7 mouse cellular contexts compared by ENCODE assay signal in the genomic region with DNA sequence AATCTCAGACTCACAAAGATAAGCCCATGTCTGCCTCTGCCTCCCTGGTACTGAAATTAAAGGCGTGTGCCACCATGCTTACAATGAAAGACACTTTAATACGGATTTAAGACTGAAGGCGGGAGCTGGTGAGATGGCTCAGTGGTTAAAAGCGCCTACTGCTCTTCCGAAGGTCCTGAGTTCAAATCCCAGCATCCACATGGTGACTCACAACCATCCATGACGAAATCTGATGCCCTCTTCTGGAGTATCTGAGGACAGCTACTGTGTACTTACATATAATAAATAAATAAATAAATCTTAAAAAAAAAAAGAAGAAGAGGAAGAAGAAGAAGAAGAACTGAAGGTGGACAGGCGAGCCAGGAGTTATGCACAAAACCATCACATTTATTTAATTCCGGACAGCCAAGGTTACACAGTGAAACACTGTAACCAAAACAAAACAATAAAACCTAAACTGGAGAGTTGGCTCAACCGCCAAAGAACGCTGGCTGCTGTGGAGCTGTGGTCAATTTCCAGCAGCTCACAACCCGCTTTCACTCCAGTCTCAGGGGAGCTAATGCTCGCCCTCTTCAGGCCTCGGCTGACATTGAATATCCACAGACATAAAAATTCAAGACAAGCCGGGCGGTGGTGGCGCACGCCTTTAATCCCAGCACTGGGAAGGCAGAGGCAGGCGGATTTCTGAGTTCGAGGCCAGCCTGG. TPM values are rescaled to one million over a fixed set of nuclear protein-coding genes. Genes with fewer than 3 reads are reported as not detected.
DNase-seq lines count a peak whose midpoint lies in the region; ATAC-seq and TF ChIP-seq lines count a peak whose summit lies in the region.

No protein-coding gene starts in this region.

- TF ChIP-seq CTCF in G1E (IDR thresholded peaks at IDR 0.05; ENCODE audit: low read depth, low read length): no peak

- H3K27ac ChIP-seq in heart, embryonic 16.5 days (ENCODE audit: low read length): peak overlapping the region; percentile 95

- no peaks in the 10 kb centered on the region for H3K9me3 ChIP-seq in G1E (replicated peaks)
- no peaks in the 10 kb centered on the region for H3K9me3 ChIP-seq in erythroblast, embryonic 14.5 days (ENCODE audit: control insufficient read depth, low read length)
- no peaks in the 10 kb centered on the region for H3K9me3 ChIP-seq in heart, embryonic 16.5 days (replicated peaks; ENCODE audit: control insufficient read depth, low read length)

- H3K9ac ChIP-seq in heart, embryonic 16.5 days (ENCODE audit: low read length): peak overlapping the region; percentile 74

- 71% methylated on average over 19 of the region's 19 CpGs for WGBS in heart, embryonic 16.5 days

- no peak for ATAC-seq in G1E (ENCODE audit: extremely low read depth, insufficient number of reproducible peaks, low FRiP score, poor library complexity, severe bottlenecking)
- ATAC-seq in heart, embryonic 16.5 days (replicated peaks; ENCODE audit: extremely low read depth, insufficient read depth, low FRiP score): no peak
- peak; percentile 67 for ATAC-seq in megakaryocyte, adult 5-6 weeks (ENCODE audit: poor library complexity, severe bottlenecking)

- peak overlapping the region; percentile 76 for H3K4me2 ChIP-seq in heart, embryonic 16.5 days (ENCODE audit: low read depth, low read length)

- peaks cover 26% of the 10 kb centered on the region for H3K36me3 ChIP-seq in G1E (replicated peaks)
- H3K36me3 ChIP-seq in erythroblast, embryonic 14.5 days (ENCODE audit: control insufficient read depth): peaks cover 21% of the 10 kb centered on the region
- H3K36me3 ChIP-seq in heart, embryonic 16.5 days (ENCODE audit: control insufficient read depth, insufficient read depth): no peaks in the 10 kb centered on the region

- 0 out of 2 replicates have a peak, but pooled peaks cover 3% of the 10 kb centered on the region for H3K27me3 ChIP-seq in G1E (ENCODE audit: insufficient read depth, low read length)
- no peaks in the 10 kb centered on the region for H3K27me3 ChIP-seq in erythroblast, embryonic 14.5 days (ENCODE audit: control insufficient read depth)
- no peaks in the 10 kb centered on the region for H3K27me3 ChIP-seq in heart, embryonic 16.5 days (ENCODE audit: control insufficient read depth, insufficient read depth, low read length)

- DNase-seq in G1E (ENCODE audit: low spot score): no peak
- peak; percentile 71 to 75 for DNase-seq in adrenal gland, postnatal 36 days
- DNase-seq in kidney, postnatal 25 days: peak; percentile 64 to 83
- peak; percentile 34 to 70 for DNase-seq in spleen, postnatal 10 days (ENCODE audit: low spot score in 2 of 2)

- H3K4me3 ChIP-seq in G1E (ENCODE audit: low read depth, low read length): peak overlapping the region; percentile 96
- peak overlapping the region; percentile 100 for H3K4me3 ChIP-seq in erythroblast, embryonic 14.5 days (replicated peaks)
- H3K4me3 ChIP-seq in heart, embryonic 16.5 days (ENCODE audit: low read length): peak overlapping the region; percentile 90

- H3K4me1 ChIP-seq in G1E (ENCODE audit: insufficient read depth, low read depth, low read length): peaks cover 41% of the 10 kb centered on the region
- peaks cover 38% of the 10 kb centered on the region for H3K4me1 ChIP-seq in erythroblast, embryonic 14.5 days (ENCODE audit: control insufficient read depth)
- peaks cover 14% of the 10 kb centered on the region for H3K4me1 ChIP-seq in heart, embryonic 16.5 days (ENCODE audit: control insufficient read depth, insufficient read depth, low read length)

RNA-seq across cellular contexts. Expression of a gene that starts 0.8 kb away (rescaled TPM):
- total RNA-seq in G1E (2014; fragmentation: Nextera tagmentation): 80.5 and 97.7 TPM in 2 replicates
- 54.7 and 65.6 TPM in 2 replicates for total RNA-seq in G1E (2017)
- 123 and 148 TPM in 2 replicates for polyA plus RNA-seq in G1E (2012)
- total RNA-seq in adrenal gland, postnatal 36 days (2021): 100 to 1,000 TPM; 122 to 287 TPM
- polyA plus RNA-seq in erythroblast, embryonic 14.5 days (2012): 8.3 and 10.6 TPM in 2 replicates
- polyA plus RNA-seq in heart, embryonic 16.5 days (2015; fragmentation: Nextera tagmentation; extraction: Ambion mirVana): 62.8 and 66.2 TPM in 2 replicates
- 47.1 and 56.8 TPM in 2 replicates for total RNA-seq in megakaryocyte, adult 5-6 weeks (2015)
- total RNA-seq in megakaryocyte, adult 5-6 weeks (2017): 61.2 and 67.5 TPM in 2 replicates

RNA-seq across cellular contexts. Expression of a gene that starts 11.1 kb away (rescaled TPM):
- total RNA-seq in G1E (2014; fragmentation: Nextera tagmentation) (848 and 905 TPM in 2 replicates), G1E (2017) (900 and 1,212 TPM in 2 replicates)
- 1,941 and 2,248 TPM in 2 replicates for polyA plus RNA-seq in G1E (2012)
- total RNA-seq in adrenal gland, postnatal 36 days (2021): 1,000 to 10,000 TPM; 1,072 to 1,115 TPM
- 212 and 288 TPM in 2 replicates for polyA plus RNA-seq in erythroblast, embryonic 14.5 days (2012)
- 506 and 555 TPM in 2 replicates for polyA plus RNA-seq in heart, embryonic 16.5 days (2015; fragmentation: Nextera tagmentation; extraction: Ambion mirVana)
- total RNA-seq in megakaryocyte, adult 5-6 weeks (2015): 2,258 and 2,353 TPM in 2 replicates
- total RNA-seq in megakaryocyte, adult 5-6 weeks (2017): 250 and 448 TPM in 2 replicates

RNA-seq across cellular contexts. Expression of a gene that starts 27.5 kb away (rescaled TPM):
- total RNA-seq in G1E (2014; fragmentation: Nextera tagmentation) (107 and 113 TPM in 2 replicates), G1E (2017) (58.3 and 73.9 TPM in 2 replicates)
- polyA plus RNA-seq in G1E (2012): 184 and 298 TPM in 2 replicates
- 100 to 1,000 TPM in 1 of 2 experiments, 10 to 100 TPM in 1; 84.0 to 102 TPM for total RNA-seq in adrenal gland, postnatal 36 days (2021)
- polyA plus RNA-seq in erythroblast, embryonic 14.5 days (2012): 15.5 and 15.7 TPM in 2 replicates
- 130 and 132 TPM in 2 replicates for polyA plus RNA-seq in heart, embryonic 16.5 days (2015; fragmentation: Nextera tagmentation; extraction: Ambion mirVana)
- 19.5 and 26.2 TPM in 2 replicates for total RNA-seq in megakaryocyte, adult 5-6 weeks (2015)
- total RNA-seq in megakaryocyte, adult 5-6 weeks (2017): 19.7 and 22.1 TPM in 2 replicates

RNA-seq across cellular contexts. Expression of a gene that starts 33.0 kb away (rescaled TPM):
- 2.9 and 5.2 TPM in 2 replicates for total RNA-seq in G1E (2014; fragmentation: Nextera tagmentation)
- 1.7 and 3.4 TPM in 2 replicates for total RNA-seq in G1E (2017)
- 8.0 and 8.2 TPM in 2 replicates for polyA plus RNA-seq in G1E (2012)
- 10 to 100 TPM; 19.0 to 27.2 TPM for total RNA-seq in adrenal gland, postnatal 36 days (2021)
- polyA plus RNA-seq in erythroblast, embryonic 14.5 days (2012): 0.45 and 0.53 TPM in 2 replicates
- 35.8 and 41.8 TPM in 2 replicates for polyA plus RNA-seq in heart, embryonic 16.5 days (2015; fragmentation: Nextera tagmentation; extraction: Ambion mirVana)
- total RNA-seq in megakaryocyte, adult 5-6 weeks (2015): 11.5 and 15.2 TPM in 2 replicates
- total RNA-seq in megakaryocyte, adult 5-6 weeks (2017): 6.1 and 6.3 TPM in 2 replicates

RNA-seq across cellular contexts. Expression of a gene that starts 37.3 kb away (rescaled TPM):
- total RNA-seq in G1E (2014; fragmentation: Nextera tagmentation) (1.2 TPM in 1 of 2 replicates, not detected in the other), G1E (2017) (0.49 TPM in 1 of 2 replicates, not detected in the other)
- 0.23 and 0.25 TPM in 2 replicates for polyA plus RNA-seq in G1E (2012)
- total RNA-seq in adrenal gland, postnatal 36 days (2021): under 1 TPM in 1 of 2 experiments, not detected in 1; 0.89 TPM
- polyA plus RNA-seq in erythroblast, embryonic 14.5 days (2012): 0.01 TPM in 1 of 2 replicates, not detected in the other
- polyA plus RNA-seq in heart, embryonic 16.5 days (2015; fragmentation: Nextera tagmentation; extraction: Ambion mirVana): 0.16 and 0.17 TPM in 2 replicates
- not detected in 2 replicates for total RNA-seq in megakaryocyte, adult 5-6 weeks (2015)
- total RNA-seq in megakaryocyte, adult 5-6 weeks (2017): not detected in 2 replicates
